Mouse (Mus musculus) neural tube, embryonic 14.5 days (tissue): ENCODE measurements around the gene Parp16. TPM values are rescaled to one million over a fixed set of nuclear protein-coding genes. Genes with fewer than 3 reads are reported as not detected.
A peak's percentile ranks its signal among the peaks of the same experiment; 100 is the strongest.
"Not testable (repeated sequence)": the region's sequence is repeated elsewhere in the genome, so short reads cannot be mapped to it uniquely, and the experiment has no call there.

Experiments used
- ATAC-seq: fragments of 200-750 bp; cut with Nextera tagmentation; 2 replicates; pipeline ENCODE4 v1.8.0; 2017; ENCODE audit warnings: low read depth, mild to moderate bottlenecking, moderate TSS enrichment, moderate library complexity
- H3K27ac ChIP-seq: fragments of 300-500 bp; sonication (generic); 2 replicates; pipeline ENCODE4 v1.5.1; 2014; ENCODE audit warnings: low read depth, mild to moderate bottlenecking, control low read depth, low read length, moderate library complexity, mixed read lengths
- H3K27me3 ChIP-seq: fragments of 300-500 bp; sonication (generic); 2 replicates; pipeline ENCODE4 v1.6.1; 2014; ENCODE audit warnings: low read length; ENCODE audit not compliant: control insufficient read depth, insufficient read depth
- H3K36me3 ChIP-seq: fragments of 300-500 bp; sonication (generic); 2 replicates; pipeline ENCODE4 v1.6.1; 2014; ENCODE audit warnings: low read length, mixed read lengths; ENCODE audit not compliant: control insufficient read depth, insufficient read depth
- H3K4me1 ChIP-seq: fragments of 300-500 bp; sonication (generic); 2 replicates; pipeline ENCODE4 v1.6.1; 2014; ENCODE audit warnings: low read length; ENCODE audit not compliant: control insufficient read depth, insufficient read depth
- H3K4me2 ChIP-seq: fragments of 300-500 bp; sonication (generic); 2 replicates; pipeline ENCODE4 v1.6.1; 2014; ENCODE audit warnings: mild to moderate bottlenecking, low read depth, low read length, control low read depth
- H3K4me3 ChIP-seq: fragments of 300-500 bp; sonication (generic); 2 replicates; pipeline ENCODE4 v1.5.1; 2014; ENCODE audit warnings: low read depth, low read length, control low read depth, mixed read lengths
- H3K9ac ChIP-seq: fragments of 300-500 bp; sonication (generic); replicated peaks from 2 replicates; pipeline ENCODE4 v1.6.1; 2014; ENCODE audit warnings: low read depth, mild to moderate bottlenecking, control low read depth, low read length, mixed read lengths
- H3K9me3 ChIP-seq: fragments of 300-500 bp; sonication (generic); 2 replicates; pipeline ENCODE4 v1.6.1; 2016; ENCODE audit warnings: low read length; ENCODE audit not compliant: control insufficient read depth
- WGBS: fragments of 180-500 bp; shearing (Covaris S2); extraction: QIAGEN DNeasy Blood & Tissue Kit; methylation state at CpG from one replicate; pipeline ENCODE4 v1.1.7; 2014; 5-methylcytosine and 5-hydroxymethylcytosine counted together
- polyA plus RNA-seq: library from polyadenylated mRNA; unstranded; fragments of >200 nt; fragmentation: Nextera tagmentation; extraction: Ambion mirVana; gene quantifications from 2 replicates; pipeline ENCODE4 v1.2.1, GENCODE M21; 2014

The Parp16 gene
- polyA plus RNA-seq, 1 experiment from 2014 or later, result 6.7 TPM

- 67% methylated on average over 7 of the region's 7 CpGs for WGBS
- Histone ChIP-seq H3K9ac (no peak overlapping the region), H3K4me2 (no peak overlapping the region), H3K9me3 (no peaks in the 10 kb centered on the region), H3K27ac (no peak overlapping the region), H3K27me3 (no peaks in the 10 kb centered on the region), H3K4me3 (no peak overlapping the region), H3K36me3 (no peaks in the 10 kb centered on the region), H3K4me1 (no peaks in the 10 kb centered on the region)
- no peak for ATAC-seq
Measured at GRCm38 (mm10) chr9:65259366-65259765, 64.2 kb downstream of the Parp16 start.

- Histone ChIP-seq H3K27ac (no peak overlapping the region), H3K4me2 (no peak overlapping the region), H3K27me3 (no peaks in the 10 kb centered on the region), H3K36me3 (no peaks in the 10 kb centered on the region), H3K9me3 (no peaks in the 10 kb centered on the region), H3K4me1 (no peaks in the 10 kb centered on the region), H3K9ac (no peak overlapping the region), H3K4me3 (no peak overlapping the region)
- 85% methylated on average over 2 of the region's 2 CpGs for WGBS
- ATAC-seq, result no peak
Measured at GRCm38 (mm10) chr9:65261591-65262230, 66.6 kb downstream of the Parp16 start.

- Histone ChIP-seq H3K4me3 (no peak overlapping the region), H3K9ac (no peak overlapping the region), H3K9me3 (no peaks in the 10 kb centered on the region), H3K4me2 (no peak overlapping the region), H3K4me1 (peaks cover 3% of the 10 kb centered on the region), H3K27me3 (no peaks in the 10 kb centered on the region), H3K36me3 (no peaks in the 10 kb centered on the region), H3K27ac (no peak overlapping the region)
- no peak for ATAC-seq
- 94% methylated on average over 3 of the region's 3 CpGs for WGBS
Measured at GRCm38 (mm10) chr9:65262641-65263120, 67.5 kb downstream of the Parp16 start.

- Histone ChIP-seq H3K4me2 (no peak within 1 kb of the TSS), H3K9ac (no peak within 1 kb of the TSS), H3K36me3 (no peaks in the 10 kb centered on the region), H3K27ac (no peak within 1 kb of the TSS), H3K4me3 (no peak within 1 kb of the TSS), H3K4me1 (peaks cover 14% of the 10 kb centered on the region), H3K9me3 (no peaks in the 10 kb centered on the region), H3K27me3 (no peaks in the 10 kb centered on the region)
- 51% methylated on average over 5 of the region's 5 CpGs for WGBS
- ATAC-seq, result no peak
Measured at GRCm38 (mm10) chr9:65264959-65265358, 69.8 kb downstream of the Parp16 start, which contains the start of gene Cilp. Gene Cilp (plus strand): TSS chr9:65265180.

GRCm38 (mm10) chr9:65267742-65268515, 72.8 kb downstream of the Parp16 start:
- Histone ChIP-seq H3K9ac (peak overlapping the region; percentile 41), H3K36me3 (no peaks in the 10 kb centered on the region), H3K4me2 (no peak overlapping the region), H3K27me3 (no peaks in the 10 kb centered on the region), H3K4me1 (peaks cover 14% of the 10 kb centered on the region), H3K9me3 (no peaks in the 10 kb centered on the region), H3K27ac (peak overlapping the region; percentile 87), H3K4me3 (no peak overlapping the region)
- peak; percentile 93 for ATAC-seq
- 21% methylated on average over 7 of the region's 7 CpGs for WGBS

- no peak for ATAC-seq
- no peak overlapping the region for H3K4me3 ChIP-seq
- H3K9me3 ChIP-seq, result no peaks in the 10 kb centered on the region
- H3K27me3 ChIP-seq, result no peaks in the 10 kb centered on the region
- H3K9ac ChIP-seq, result no peak overlapping the region
- peaks cover 6% of the 10 kb centered on the region for H3K4me1 ChIP-seq
- no peak overlapping the region for H3K27ac ChIP-seq
- WGBS, result 92% methylated on average over 13 of the region's 13 CpGs
- no peak overlapping the region for H3K4me2 ChIP-seq
- no peaks in the 10 kb centered on the region for H3K36me3 ChIP-seq
Measured at GRCm38 (mm10) chr9:65273048-65273809, 78.1 kb downstream of the Parp16 start.

GRCm38 (mm10) chr9:65273873-65274272, 78.7 kb downstream of the Parp16 start:
- no peak for ATAC-seq
- no peaks in the 10 kb centered on the region for H3K9me3 ChIP-seq
- peaks cover under 1% of the 10 kb centered on the region; the same call in 1 of the 2 replicates for H3K4me1 ChIP-seq
- H3K4me3 ChIP-seq, result no peak overlapping the region
- no peaks in the 10 kb centered on the region for H3K27me3 ChIP-seq
- 75% methylated on average over 4 of the region's 4 CpGs for WGBS
- no peak overlapping the region for H3K27ac ChIP-seq
- H3K36me3 ChIP-seq, result no peaks in the 10 kb centered on the region
- H3K4me2 ChIP-seq, result no peak overlapping the region
- no peak overlapping the region for H3K9ac ChIP-seq

- WGBS, result 73% methylated on average over 3 of the region's 3 CpGs
- not testable (repeated sequence) for H3K27me3 ChIP-seq, H3K36me3 ChIP-seq, H3K27ac ChIP-seq, H3K4me3 ChIP-seq, ATAC-seq, H3K9ac ChIP-seq, H3K4me1 ChIP-seq, H3K9me3 ChIP-seq, H3K4me2 ChIP-seq
Measured at GRCm38 (mm10) chr9:65274851-65275250, 79.7 kb downstream of the Parp16 start.
